Mouse (Mus musculus) midbrain, embryonic 11.5 days (tissue): Measurements from ENCODE around the gene Ank2. TPM values are rescaled to one million over a fixed set of nuclear protein-coding genes. Genes with fewer than 3 reads are reported as not detected.

ENCODE experiments used
- ATAC-seq: fragments of 200-750 bp; cut with Nextera tagmentation; 2 replicates; pipeline ENCODE4 v1.8.0; 2017; ENCODE audit warnings: moderate TSS enrichment, moderate library complexity; ENCODE audit not compliant: low FRiP score
- DNase-seq: peaks from one replicate; pipeline ENCODE4 v3.0.0; 2015; ENCODE audit warnings: low spot score; ENCODE audit errors: missing footprints
- H3K27ac ChIP-seq: fragments of 300-500 bp; sonication (generic); 2 replicates; pipeline ENCODE4 v1.5.1; 2014; ENCODE audit warnings: low read depth, low read length
- H3K27me3 ChIP-seq: fragments of 300-500 bp; sonication (generic); 2 replicates; pipeline ENCODE4 v1.6.1; 2014; ENCODE audit warnings: mild to moderate bottlenecking, low read length, moderate library complexity, mixed read lengths; ENCODE audit not compliant: control insufficient read depth, insufficient read depth
- H3K36me3 ChIP-seq: fragments of 300-500 bp; sonication (generic); 2 replicates; pipeline ENCODE4 v1.6.1; 2014; ENCODE audit warnings: mild to moderate bottlenecking, low read length, moderate library complexity, mixed read lengths; ENCODE audit not compliant: control insufficient read depth, insufficient read depth
- H3K4me1 ChIP-seq: fragments of 300-500 bp; sonication (generic); 2 replicates; pipeline ENCODE4 v1.6.1; 2014; ENCODE audit warnings: low read length; ENCODE audit not compliant: control insufficient read depth, insufficient read depth
- H3K4me2 ChIP-seq: fragments of 300-500 bp; sonication (generic); 2 replicates; pipeline ENCODE4 v1.6.1; 2014; ENCODE audit warnings: mild to moderate bottlenecking, moderate library complexity
- H3K4me3 ChIP-seq: fragments of 300-500 bp; sonication (generic); 2 replicates; pipeline ENCODE4 v1.5.1; 2014; ENCODE audit warnings: low read depth, low read length
- H3K9ac ChIP-seq: fragments of 300-500 bp; sonication (generic); 2 replicates; pipeline ENCODE4 v1.6.1; 2014; ENCODE audit warnings: low read length
- H3K9me3 ChIP-seq: fragments of 300-500 bp; sonication (generic); 2 replicates; pipeline ENCODE4 v1.6.1; 2016; ENCODE audit warnings: low read length; ENCODE audit not compliant: control insufficient read depth
- WGBS: fragments of 180-500 bp; shearing (Covaris S2); extraction: QIAGEN DNeasy Blood & Tissue Kit; methylation state at CpG from one replicate; pipeline ENCODE4 v1.1.7; 2014; 5-methylcytosine and 5-hydroxymethylcytosine counted together
- polyA plus RNA-seq: library from polyadenylated mRNA; unstranded; fragments of >200 nt; fragmentation: Nextera tagmentation; extraction: Ambion mirVana; gene quantifications from 2 replicates; pipeline ENCODE4 v1.2.1, GENCODE M21; 2014

The Ank2 gene
- polyA plus RNA-seq, 1 experiment from 2014 or later: 66.6 TPM

- H3K27me3 ChIP-seq: no peaks in the 10 kb centered on the region
- H3K36me3 ChIP-seq: no peaks in the 10 kb centered on the region
Observed at GRCm38 (mm10) chr3:127036118-127036517, 463.0 kb downstream of the Ank2 start.

DNA sequence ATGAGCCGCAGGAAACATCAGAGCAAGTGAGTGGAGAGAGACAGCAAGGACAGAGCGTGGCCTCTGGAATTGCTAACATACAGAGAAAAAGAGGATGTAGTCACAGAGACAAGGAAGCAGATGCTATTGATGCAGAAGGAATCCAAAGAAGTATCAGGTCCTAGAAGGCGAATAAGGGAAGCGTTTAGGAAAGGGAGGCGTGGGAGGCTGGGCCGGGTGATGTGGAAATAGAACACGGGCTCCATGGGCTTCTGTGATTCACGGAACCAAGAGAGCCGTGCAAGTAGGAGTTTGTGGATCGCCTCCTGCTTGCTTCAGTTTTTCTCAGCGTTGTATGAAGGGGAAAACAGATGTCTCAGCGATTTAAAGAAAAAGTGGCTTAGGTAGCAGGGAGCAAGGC, 463.6 kb downstream of the Ank2 start:
- no peaks in the 10 kb centered on the region for H3K36me3 ChIP-seq
- no peak overlapping the region for H3K4me3 ChIP-seq
- H3K4me1 ChIP-seq: no peaks in the 10 kb centered on the region
- H3K4me2 ChIP-seq: no peak overlapping the region
- ATAC-seq (no peak), DNase-seq (no peak)
- no peaks in the 10 kb centered on the region for H3K27me3 ChIP-seq
- H3K27ac ChIP-seq: no peak overlapping the region
- H3K9me3 ChIP-seq: no peaks in the 10 kb centered on the region
- 91% methylated on average over 12 of the region's 12 CpGs for WGBS
- no peak overlapping the region for H3K9ac ChIP-seq

More at GRCm38 (mm10) chr3:127036118-127036517, 463.0 kb downstream of the Ank2 start:
- Histone ChIP-seq H3K27ac (no peak overlapping the region), H3K4me2 (no peak overlapping the region), H3K4me1 (no peaks in the 10 kb centered on the region), H3K9ac (no peak overlapping the region), H3K9me3 (no peaks in the 10 kb centered on the region), H3K4me3 (no peak overlapping the region)
- WGBS: 82% methylated on average over 5 of the region's 5 CpGs
- no peak for ATAC-seq
- no peak for DNase-seq

DNA sequence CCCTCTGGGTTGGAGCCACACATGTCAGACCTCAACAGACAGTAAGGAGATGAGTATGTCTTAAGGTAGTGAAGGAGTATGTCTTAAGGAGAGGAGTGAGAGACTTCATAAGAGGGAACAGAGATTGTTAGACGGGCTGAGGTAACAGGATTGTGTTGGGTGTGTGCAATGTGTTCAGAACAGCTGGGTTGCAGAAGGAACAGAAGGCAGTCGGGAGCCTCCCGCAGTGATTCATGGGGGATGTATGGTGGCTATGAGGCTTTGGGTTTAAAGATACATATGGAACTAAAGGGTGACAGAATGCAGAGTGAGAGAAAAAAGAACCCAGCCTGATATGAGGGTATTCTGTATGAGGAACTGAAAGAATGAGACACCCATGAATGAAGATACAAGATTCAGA, 464.2 kb downstream of the Ank2 start:
- Histone ChIP-seq H3K36me3 (no peaks in the 10 kb centered on the region), H3K9me3 (no peaks in the 10 kb centered on the region), H3K27ac (no peak overlapping the region), H3K4me1 (no peaks in the 10 kb centered on the region), H3K4me3 (no peak overlapping the region), H3K4me2 (no peak overlapping the region), H3K9ac (no peak overlapping the region), H3K27me3 (no peaks in the 10 kb centered on the region)
- 82% methylated on average over 3 of the region's 3 CpGs for WGBS
- no peak for DNase-seq
- no peak for ATAC-seq

DNA sequence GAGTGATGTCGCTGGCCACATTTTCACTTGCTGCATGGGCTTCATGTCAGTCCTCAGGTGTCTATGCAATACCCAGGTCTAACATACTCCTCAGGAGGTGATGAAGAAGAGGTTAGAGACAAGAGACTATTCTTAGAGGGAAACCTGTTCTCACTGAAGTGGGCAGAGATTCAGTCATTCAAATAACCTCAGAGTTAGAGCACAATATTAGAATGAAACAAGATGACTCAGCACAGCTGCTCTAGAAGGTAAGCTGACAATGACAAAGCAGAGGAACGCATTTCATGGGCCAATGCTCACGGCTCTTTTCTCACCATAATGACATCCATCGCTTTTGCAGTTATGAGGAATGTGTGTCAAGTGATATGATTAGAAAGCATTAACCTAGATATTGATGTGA, 475.2 kb downstream of the Ank2 start:
- no peak overlapping the region for H3K27ac ChIP-seq
- no peak overlapping the region for H3K4me3 ChIP-seq
- no peaks in the 10 kb centered on the region for H3K9me3 ChIP-seq
- H3K36me3 ChIP-seq: no peaks in the 10 kb centered on the region
- no peaks in the 10 kb centered on the region for H3K27me3 ChIP-seq
- ATAC-seq (no peak), DNase-seq (no peak)
- no peak overlapping the region for H3K9ac ChIP-seq
- WGBS: 91% methylated on average over 4 of the region's 4 CpGs
- H3K4me1 ChIP-seq: no peaks in the 10 kb centered on the region
- no peak overlapping the region for H3K4me2 ChIP-seq

GRCm38 (mm10) chr3:127020167-127020566, 479.0 kb downstream of the Ank2 start:
- Histone ChIP-seq H3K4me1 (no peaks in the 10 kb centered on the region), H3K27me3 (no peaks in the 10 kb centered on the region), H3K27ac (no peak overlapping the region), H3K4me3 (no peak overlapping the region), H3K9me3 (no peaks in the 10 kb centered on the region), H3K9ac (no peak overlapping the region), H3K36me3 (no peaks in the 10 kb centered on the region), H3K4me2 (no peak overlapping the region)
- WGBS: 70% methylated on average over 1 of the region's 1 CpGs
- DNase-seq (no peak), ATAC-seq (no peak)

- Histone ChIP-seq H3K4me2 (no peak overlapping the region), H3K36me3 (no peaks in the 10 kb centered on the region), H3K4me1 (no peaks in the 10 kb centered on the region), H3K4me3 (no peak overlapping the region), H3K9ac (no peak overlapping the region), H3K9me3 (no peaks in the 10 kb centered on the region), H3K27me3 (no peaks in the 10 kb centered on the region), H3K27ac (no peak overlapping the region)
- ATAC-seq (no peak), DNase-seq (no peak)
- 80% methylated on average over 3 of the region's 3 CpGs for WGBS
Observed at GRCm38 (mm10) chr3:127019728-127020127, 479.4 kb downstream of the Ank2 start.

DNA sequence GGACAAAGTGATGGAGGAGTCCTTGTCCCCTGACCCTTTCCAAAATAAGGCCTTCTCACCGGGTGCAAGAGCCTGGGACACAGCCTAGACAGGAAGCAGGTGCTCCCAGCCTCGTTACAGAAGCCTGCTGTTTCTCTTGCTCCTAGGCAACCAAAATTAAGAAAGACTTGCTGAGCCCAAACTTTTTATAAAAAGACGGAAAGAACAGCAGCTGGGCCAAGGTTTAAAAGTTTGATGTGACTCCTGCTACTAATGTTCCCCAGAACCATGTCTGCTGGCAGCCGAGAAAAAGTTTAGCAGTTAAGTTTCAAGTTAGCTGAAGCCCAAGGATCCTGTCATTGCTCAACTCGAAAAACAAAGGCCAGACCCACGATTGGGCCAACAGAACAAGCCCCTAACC, 480.0 kb downstream of the Ank2 start:
- no peak overlapping the region for H3K4me2 ChIP-seq
- H3K9me3 ChIP-seq: no peaks in the 10 kb centered on the region
- no peak overlapping the region for H3K9ac ChIP-seq
- no peaks in the 10 kb centered on the region for H3K36me3 ChIP-seq
- 52% methylated on average over 6 of the region's 6 CpGs for WGBS
- H3K27me3 ChIP-seq: no peaks in the 10 kb centered on the region
- no peak overlapping the region for H3K4me3 ChIP-seq
- no peak for DNase-seq
- no peaks in the 10 kb centered on the region for H3K4me1 ChIP-seq
- no peak for ATAC-seq
- H3K27ac ChIP-seq: no peak overlapping the region

GRCm38 (mm10) chr3:127017523-127017922, 481.6 kb downstream of the Ank2 start:
- no peaks in the 10 kb centered on the region for H3K36me3 ChIP-seq
- no peak overlapping the region for H3K4me3 ChIP-seq
- no peak overlapping the region for H3K4me2 ChIP-seq
- H3K9ac ChIP-seq: no peak overlapping the region
- no peaks in the 10 kb centered on the region for H3K27me3 ChIP-seq
- H3K4me1 ChIP-seq: no peaks in the 10 kb centered on the region
- 92% methylated on average over 3 of the region's 3 CpGs for WGBS
- no peaks in the 10 kb centered on the region for H3K9me3 ChIP-seq
- H3K27ac ChIP-seq: no peak overlapping the region
- no peak for ATAC-seq
- DNase-seq: no peak

DNA sequence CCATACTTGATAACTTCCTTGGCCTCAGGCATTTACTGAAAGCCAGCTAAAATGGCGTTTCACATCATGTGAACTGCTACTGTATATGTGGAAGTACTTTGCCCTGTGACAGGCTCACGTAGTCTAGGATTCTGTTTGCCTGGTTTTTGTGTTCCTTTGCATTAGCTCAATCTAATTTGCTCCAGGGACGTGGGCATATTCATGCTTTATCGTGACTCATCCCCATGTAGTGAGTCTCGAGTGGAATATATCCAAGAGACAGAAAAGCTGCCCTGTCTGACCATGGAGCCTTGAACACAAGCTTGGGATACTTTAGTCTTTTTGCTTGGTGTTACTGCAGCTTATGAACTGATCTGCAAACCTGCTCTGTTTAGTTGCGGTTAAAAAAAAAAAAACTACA, 483.6 kb downstream of the Ank2 start:
- WGBS: 92% methylated on average over 6 of the region's 6 CpGs

DNA sequence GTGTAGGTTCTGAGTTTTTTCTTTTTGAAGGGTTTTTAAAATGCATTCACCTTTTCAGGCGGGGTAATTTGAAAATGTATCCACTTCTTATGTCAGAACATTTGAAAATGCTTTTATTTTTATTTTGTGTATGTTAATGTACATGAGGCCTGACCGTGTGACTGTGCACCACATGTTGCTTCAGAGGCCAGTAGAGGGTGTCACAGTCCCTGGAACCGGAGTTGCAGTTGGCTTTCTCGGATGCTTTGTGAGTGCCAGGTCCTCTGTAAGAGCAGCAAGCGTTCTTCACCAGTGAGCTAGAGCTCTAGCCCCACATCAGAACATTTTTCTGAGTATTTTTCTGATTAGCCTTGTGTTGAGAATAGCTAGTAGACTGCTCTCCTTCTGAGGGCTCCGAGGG, 484.0 kb downstream of the Ank2 start:
- H3K9me3 ChIP-seq: no peaks in the 10 kb centered on the region
- H3K4me2 ChIP-seq: no peak overlapping the region
- H3K9ac ChIP-seq: no peak overlapping the region
- no peaks in the 10 kb centered on the region for H3K36me3 ChIP-seq
- H3K4me1 ChIP-seq: no peaks in the 10 kb centered on the region
- no peak overlapping the region for H3K27ac ChIP-seq
- ATAC-seq (no peak), DNase-seq (no peak)
- H3K27me3 ChIP-seq: no peaks in the 10 kb centered on the region
- 83% methylated on average over 6 of the region's 6 CpGs for WGBS
- H3K4me3 ChIP-seq: no peak overlapping the region

More for the DNA sequence above, 483.6 kb downstream of the Ank2 start:
- Histone ChIP-seq H3K27me3 (no peaks in the 10 kb centered on the region), H3K27ac (no peak overlapping the region), H3K4me3 (no peak overlapping the region), H3K36me3 (no peaks in the 10 kb centered on the region), H3K4me1 (no peaks in the 10 kb centered on the region), H3K9ac (no peak overlapping the region), H3K4me2 (no peak overlapping the region), H3K9me3 (no peaks in the 10 kb centered on the region)
- no peak for ATAC-seq
- no peak for DNase-seq
